Comparison of ENCODE assay signal across 20 mouse cellular contexts in genomic region chr1:58949561-58950106, GRCm38 (mm10). TPM values are rescaled to one million over a fixed set of nuclear protein-coding genes. Genes with fewer than 3 reads are reported as not detected.
A peak's percentile ranks its signal among the peaks of the same experiment; 100 is the strongest.
DNase-seq lines count a peak whose midpoint lies in the region; ATAC-seq and TF ChIP-seq lines count a peak whose summit lies in the region.
"Had no signal": no experiment of that assay in that cellular context is flagged by ENCODE, and none has a peak within 500 bp of the region (broad histone marks: within the 10 kb centered on the region; RNA-seq: fewer than 3 reads in every experiment).

No protein-coding gene starts in this region.

- H3K36me3 ChIP-seq in heart, embryonic 14.5 days (ENCODE audit: control insufficient read depth, insufficient read depth, low read length), result peaks cover 16% of the 10 kb centered on the region
- H3K36me3 ChIP-seq in spleen, adult 2 months (ENCODE audit: control insufficient read depth, insufficient read depth, low read length), result peaks cover 10% of the 10 kb centered on the region

- peak overlapping the region; percentile 29; the same call in 1 of the 2 replicates for H3K4me2 ChIP-seq in heart, embryonic 14.5 days (ENCODE audit: low read length)
- H3K4me2 ChIP-seq: lung, embryonic 15.5 days; neural tube, embryonic 15.5 days had no signal

- peak overlapping the region; percentile 71 for H3K27ac ChIP-seq in gastrocnemius, adult 2 months
- H3K27ac ChIP-seq in heart, embryonic 14.5 days (replicated peaks in 1 of 2; ENCODE audit: control insufficient read depth in 1 of 2, insufficient read depth in 1 of 2, low read depth in 2 of 2, low read length in 2 of 2), result peak overlapping the region; percentile 84 to 85
- H3K27ac ChIP-seq in spleen, adult 2 months (ENCODE audit: insufficient read depth, low read length), result peak overlapping the region; percentile 55; the same call in 1 of the 2 replicates
- H3K27ac ChIP-seq: embryonic facial prominence, embryonic 10.5 days; hindbrain, postnatal 0 days; lung, embryonic 15.5 days; neural tube, embryonic 15.5 days had no signal

- no peak for TF ChIP-seq CTCF in gastrocnemius, adult 2 months (IDR thresholded peaks at IDR 0.05)
- TF ChIP-seq CTCF in spleen, adult 2 months (IDR thresholded peaks at IDR 0.05; ENCODE audit: extremely low read depth, insufficient read depth, insufficient read length, insufficient replicate concordance), result no peak

- intact Hi-C loops in gastrocnemius, adult 2 months (cut with DNase I), result no loop called here
- intact Hi-C loops in heart, postnatal 14 days (cut with DNase I), result no loop called here

- H3K4me1 ChIP-seq in heart, embryonic 14.5 days (ENCODE audit: control insufficient read depth in 2 of 2, insufficient read depth in 2 of 2, low read length in 2 of 2), result peaks cover 31 to 68% of the 10 kb centered on the region in 2 experiments
- peaks cover 32% of the 10 kb centered on the region for H3K4me1 ChIP-seq in spleen, adult 2 months (ENCODE audit: control insufficient read depth, insufficient read depth, insufficient read length)

- no peaks in the 10 kb centered on the region for H3K27me3 ChIP-seq in heart, embryonic 14.5 days (ENCODE audit: control insufficient read depth, insufficient read depth, low read length)
- H3K27me3 ChIP-seq in spleen, adult 2 months (ENCODE audit: control insufficient read depth, insufficient read depth, low read length), result no peaks in the 10 kb centered on the region
- H3K27me3 ChIP-seq: lung, embryonic 15.5 days; neural tube, embryonic 15.5 days had no signal

- no peaks in the 10 kb centered on the region for H3K9me3 ChIP-seq in heart, embryonic 14.5 days (ENCODE audit: control insufficient read depth, low read length)
- H3K9me3 ChIP-seq: embryonic facial prominence, embryonic 10.5 days; lung, embryonic 15.5 days; neural tube, embryonic 15.5 days had no signal

- TF ChIP-seq POLR2A in spleen, adult 2 months (IDR thresholded peaks at IDR 0.05; ENCODE audit: low read depth, low read length), result no peak

- no peak overlapping the region for H3K4me3 ChIP-seq in gastrocnemius, adult 2 months
- H3K4me3 ChIP-seq in heart, embryonic 14.5 days (ENCODE audit: control insufficient read depth in 1 of 2, insufficient read depth in 1 of 2, low read depth in 1 of 2, low read length in 2 of 2), result no peak overlapping the region
- H3K4me3 ChIP-seq in spleen, adult 2 months (ENCODE audit: extremely low read depth, insufficient read depth, insufficient read length), result no peak overlapping the region
- H3K4me3 ChIP-seq: embryonic facial prominence, embryonic 10.5 days; lung, embryonic 15.5 days; neural tube, embryonic 15.5 days had no signal

- no peak for DNase-seq in gastrocnemius, adult 2 months
- DNase-seq in gastrocnemius, adult 8-10 months (ENCODE audit: low spot score in 2 of 2), result no peak
- DNase-seq in heart, postnatal 14 days, result no peak
- DNase-seq in spleen, adult 2 months (ENCODE audit: low read depth in 1 of 2, low spot score in 2 of 2), result no peak
- no peak for DNase-seq in spleen, adult 18-20 months
- DNase-seq in urinary bladder, postnatal 36 days (ENCODE audit: low spot score in 2 of 2), result no peak
- no peak for DNase-seq in layer of hippocampus, adult 11-12 months (ENCODE audit: low spot score)
- DNase-seq: adrenal gland, postnatal 36 days; cerebellum, adult 8-10 months; gastrocnemius, postnatal 10 days; kidney, postnatal 14 days; lung, postnatal 4 days; right cerebral cortex, postnatal 14 days; thymus, postnatal 14 days had no signal

- no peak for ATAC-seq in heart, embryonic 14.5 days (ENCODE audit: insufficient number of reproducible peaks, insufficient read depth, low FRiP score, low read depth)
- ATAC-seq: hindbrain, postnatal 0 days; midbrain, embryonic 16.5 days had no signal

- H3K9ac ChIP-seq in heart, embryonic 14.5 days (ENCODE audit: low read length), result peak overlapping the region; percentile 30; the same call in 1 of the 2 replicates
- H3K9ac ChIP-seq: lung, embryonic 15.5 days; neural tube, embryonic 15.5 days had no signal

- 55% methylated on average over 6 of the region's 6 CpGs for WGBS in heart, embryonic 14.5 days
- WGBS in spleen, adult 2 months, result 42% methylated on average over 6 of the region's 6 CpGs

RNA-seq across cellular contexts. Expression of gene Trak2, which starts 23.6 kb away (rescaled TPM):
- 10 to 100 TPM; 72.9 to 83.5 TPM for total RNA-seq in gastrocnemius, adult 2 months (2021)
- 100 to 1,000 TPM in 1 of 4 experiments, 10 to 100 TPM in 3; 60.8 to 110 (median 83.9) TPM for total RNA-seq in gastrocnemius, adult 8-10 months (2022)
- 29.6 and 32.6 TPM in 2 replicates for polyA plus RNA-seq in heart, embryonic 14.5 days (2014; fragmentation: Nextera tagmentation; extraction: Ambion mirVana)
- total RNA-seq in heart, postnatal 14 days (2021), result 100 to 1,000 TPM; 154 to 179 TPM
- polyA plus RNA-seq in spleen, adult 2 months (2012; rRNA removed), result 47.4 and 51.6 TPM in 2 replicates

RNA-seq across cellular contexts. Expression of gene Stradb, which starts 23.7 kb away (rescaled TPM):
- total RNA-seq in gastrocnemius, adult 2 months (2021), result 100 to 1,000 TPM; 130 to 145 TPM
- total RNA-seq in gastrocnemius, adult 8-10 months (2022), result 100 to 1,000 TPM; 117 to 185 (median 147) TPM
- polyA plus RNA-seq in heart, embryonic 14.5 days (2014; fragmentation: Nextera tagmentation; extraction: Ambion mirVana), result 29.1 and 33.9 TPM in 2 replicates
- total RNA-seq in heart, postnatal 14 days (2021), result 10 to 100 TPM; 35.1 to 40.0 TPM
- polyA plus RNA-seq in spleen, adult 2 months (2012; rRNA removed), result 8.9 and 10.5 TPM in 2 replicates
